Mouse (Mus musculus) testis, postnatal 14 days (tissue): ENCODE measurements around the gene Hmgb1.
A peak's percentile ranks its signal among the peaks of the same experiment; 100 is the strongest.

Source experiments
- DNase-seq: peaks from one replicate; pipeline ENCODE4 v3.0.0; 2021; ENCODE audit warnings: low spot score

The Hmgb1 gene

GRCm38 (mm10) chr5:149053352-149054168, 130.7 kb downstream of the Hmgb1 start:
- DNase-seq = peak; percentile 79

- DNase-seq = peak; percentile 100
Measured at GRCm38 (mm10) chr5:149052421-149053338, 131.6 kb downstream of the Hmgb1 start.

GRCm38 (mm10) chr5:149051571-149052420, 132.5 kb downstream of the Hmgb1 start:
- DNase-seq = peak; percentile 83

GRCm38 (mm10) chr5:149051194-149051570, 133.1 kb downstream of the Hmgb1 start:
- peak; percentile 70 for DNase-seq

GRCm38 (mm10) chr5:149050588-149051160, 133.6 kb downstream of the Hmgb1 start:
- DNase-seq = no peak

GRCm38 (mm10) chr5:149049435-149049834, 134.9 kb downstream of the Hmgb1 start:
- DNase-seq = no peak

- DNase-seq = no peak
Measured at GRCm38 (mm10) chr5:149048961-149049360, 135.3 kb downstream of the Hmgb1 start.

- no peak for DNase-seq
Measured at GRCm38 (mm10) chr5:149046650-149047049, 137.6 kb downstream of the Hmgb1 start.

GRCm38 (mm10) chr5:149045470-149046085, 138.7 kb downstream of the Hmgb1 start:
- DNase-seq = no peak

GRCm38 (mm10) chr5:149045054-149045453, 139.2 kb downstream of the Hmgb1 start:
- no peak for DNase-seq

- no peak for DNase-seq
Measured at GRCm38 (mm10) chr5:149044067-149044466, 140.2 kb downstream of the Hmgb1 start.

- no peak for DNase-seq
Measured at GRCm38 (mm10) chr5:149043240-149043639, 141.0 kb downstream of the Hmgb1 start.

GRCm38 (mm10) chr5:149039825-149040224, 144.5 kb downstream of the Hmgb1 start:
- peak; percentile 76 for DNase-seq

- DNase-seq = no peak
Measured at GRCm38 (mm10) chr5:149037729-149038128, 146.6 kb downstream of the Hmgb1 start.

GRCm38 (mm10) chr5:149036920-149037319, 147.4 kb downstream of the Hmgb1 start:
- DNase-seq = no peak

- DNase-seq = no peak
Measured at GRCm38 (mm10) chr5:149032438-149032837, 151.9 kb downstream of the Hmgb1 start.

GRCm38 (mm10) chr5:149031199-149031750, 153.0 kb downstream of the Hmgb1 start:
- no peak for DNase-seq

GRCm38 (mm10) chr5:149030103-149030502, 154.2 kb downstream of the Hmgb1 start:
- DNase-seq = no peak

GRCm38 (mm10) chr5:149028394-149028793, 155.9 kb downstream of the Hmgb1 start:
- DNase-seq = no peak

- DNase-seq = no peak
Measured at GRCm38 (mm10) chr5:149027389-149027788, 156.9 kb downstream of the Hmgb1 start.

- no peak for DNase-seq
Measured at GRCm38 (mm10) chr5:149021120-149021519, 163.2 kb downstream of the Hmgb1 start.
